Mouse (Mus musculus) Patski (cell line): ENCODE data around the gene Foxo1. TPM values are rescaled to one million over a fixed set of nuclear protein-coding genes. Genes with fewer than 3 reads are reported as not detected.

Experiments used
- ATAC-seq: fragments of 100-300 bp; one replicate; pipeline ENCODE4 v1.8.0; 2021
- CTCF ChIA-PET: fragments of 350-600 bp; sonication (Branson Sonifier 250); formaldehyde crosslinking; loops from one replicate; lab custom pipeline; 2022; ENCODE audit warnings: inconsistent platforms; lab: Charles Lee
- POLR2A ChIA-PET: fragments of 350-600 bp; sonication (Branson Sonifier 250); formaldehyde crosslinking; loops from one replicate; lab custom pipeline; 2022; ENCODE audit warnings: antibody characterized with exemption, inconsistent platforms; lab: Charles Lee
- DNase-seq: peaks from one replicate; pipeline ENCODE4 v3.0.0-alpha.2; 2011; ENCODE audit warnings: low read depth, low spot score
- H3K27me3 ChIP-seq: fragments of 371-371 bp; one replicate; pipeline ENCODE4 v1.5.1; 2021
- CTCF ChIP-seq: fragments of 100-300 bp; IDR thresholded peaks from one replicate; pipeline ENCODE4 v1.5.1; 2021
- in situ Hi-C: fragments of 300-500 bp; cut with MboI; formaldehyde crosslinking; loops from 3 replicates; pipeline ENCODE4 v1.11.1; 2018; ENCODE audit warnings: low pct_unique_long_range_greater_than_20kb, mixed read lengths
- polyA plus RNA-seq: library from polyadenylated mRNA; unstranded; gene quantifications from one replicate; pipeline ENCODE4 v1.2.3, GENCODE M21; 2021

Gene Foxo1
- polyA plus RNA-seq, 1 experiment from 2014 or later = 15.5 TPM

DNA sequence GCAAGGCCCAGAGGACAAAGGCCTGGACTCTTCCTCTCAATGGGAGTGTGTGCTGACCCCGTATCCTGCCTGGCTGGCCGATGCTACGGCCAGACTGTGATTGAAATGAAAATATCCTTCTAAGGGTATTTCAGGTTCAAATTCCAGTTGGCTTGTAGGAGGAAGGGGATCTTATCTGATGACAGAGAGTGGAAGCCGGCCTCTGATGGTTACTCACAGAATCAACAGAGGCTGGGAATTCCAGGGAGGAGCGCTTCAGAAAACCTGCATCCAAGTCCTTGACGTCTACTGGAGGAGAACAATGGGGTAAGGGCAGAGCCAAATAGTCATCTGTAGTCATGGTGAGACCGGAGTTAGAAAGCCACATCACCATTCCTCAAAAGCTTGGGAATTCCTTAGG, 115.2 kb downstream of the Foxo1 start:
- POLR2A ChIA-PET = no interaction called here
- in situ Hi-C loops = no loop called here
- no peak for TF ChIP-seq CTCF
- CTCF ChIA-PET = no interaction called here
- ATAC-seq (no peak), DNase-seq (no peak)
- H3K27me3 ChIP-seq = no peaks in the 10 kb centered on the region

DNA sequence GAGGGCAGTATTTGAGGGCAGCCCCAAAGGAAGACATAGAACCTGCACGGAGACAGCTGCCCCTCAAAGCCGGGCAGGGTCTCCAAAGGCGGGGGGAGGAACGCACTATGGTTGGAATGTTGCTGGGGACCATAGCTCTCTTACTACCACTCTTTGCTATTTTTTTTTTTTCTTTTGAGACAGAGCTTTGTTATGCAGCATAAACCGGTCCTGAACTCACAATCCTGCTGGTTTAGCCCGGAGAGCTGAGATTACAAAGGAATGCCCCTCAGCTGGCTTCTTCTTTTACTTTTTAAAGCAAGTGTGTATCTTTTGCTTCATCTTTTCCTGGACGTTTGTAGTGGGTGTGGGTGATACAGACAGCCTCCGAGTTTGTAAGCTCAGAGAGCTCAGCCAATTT, 118.2 kb downstream of the Foxo1 start:
- POLR2A ChIA-PET = interaction anchor here (0.9 kb wide), 1 partner anchor 10 kb away, joined by 3 read pairs; no protein-coding TSS in a partner anchor
- CTCF ChIA-PET = no interaction called here
- in situ Hi-C loops = no loop called here
- DNase-seq (no peak), ATAC-seq (no peak)
- H3K27me3 ChIP-seq = no peaks in the 10 kb centered on the region
- no peak for TF ChIP-seq CTCF

DNA sequence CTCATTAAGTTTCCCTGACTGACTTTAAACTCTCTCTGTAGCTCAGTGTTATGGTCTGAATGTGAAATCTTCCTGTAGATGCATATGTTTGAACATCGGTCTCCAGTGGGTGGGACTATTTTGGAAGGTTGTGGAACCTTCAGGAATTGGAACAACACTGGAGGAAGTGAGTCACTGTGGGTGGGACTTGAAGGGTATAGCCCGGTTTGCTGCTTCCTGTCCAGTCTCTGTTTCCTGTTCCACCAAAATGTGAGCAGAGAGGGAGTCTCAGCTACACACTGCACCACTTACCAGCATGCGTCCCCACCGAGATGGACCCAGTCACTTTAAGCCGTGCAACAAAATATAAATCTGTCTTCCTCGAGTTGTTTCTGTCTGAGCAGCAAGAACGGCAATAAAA, 122.2 kb downstream of the Foxo1 start:
- ChIA-PET CTCF (interaction anchor here (1.3 to 2.3 kb wide), 3 partner anchors 10 to 369 kb away, joined by 3 to 5 read pairs (median 3); no protein-coding TSS in a partner anchor), POLR2A (no interaction called here)
- no peaks in the 10 kb centered on the region for H3K27me3 ChIP-seq
- TF ChIP-seq CTCF = no peak
- in situ Hi-C loops = no loop called here
- DNase-seq = no peak
- no peak for ATAC-seq

DNA sequence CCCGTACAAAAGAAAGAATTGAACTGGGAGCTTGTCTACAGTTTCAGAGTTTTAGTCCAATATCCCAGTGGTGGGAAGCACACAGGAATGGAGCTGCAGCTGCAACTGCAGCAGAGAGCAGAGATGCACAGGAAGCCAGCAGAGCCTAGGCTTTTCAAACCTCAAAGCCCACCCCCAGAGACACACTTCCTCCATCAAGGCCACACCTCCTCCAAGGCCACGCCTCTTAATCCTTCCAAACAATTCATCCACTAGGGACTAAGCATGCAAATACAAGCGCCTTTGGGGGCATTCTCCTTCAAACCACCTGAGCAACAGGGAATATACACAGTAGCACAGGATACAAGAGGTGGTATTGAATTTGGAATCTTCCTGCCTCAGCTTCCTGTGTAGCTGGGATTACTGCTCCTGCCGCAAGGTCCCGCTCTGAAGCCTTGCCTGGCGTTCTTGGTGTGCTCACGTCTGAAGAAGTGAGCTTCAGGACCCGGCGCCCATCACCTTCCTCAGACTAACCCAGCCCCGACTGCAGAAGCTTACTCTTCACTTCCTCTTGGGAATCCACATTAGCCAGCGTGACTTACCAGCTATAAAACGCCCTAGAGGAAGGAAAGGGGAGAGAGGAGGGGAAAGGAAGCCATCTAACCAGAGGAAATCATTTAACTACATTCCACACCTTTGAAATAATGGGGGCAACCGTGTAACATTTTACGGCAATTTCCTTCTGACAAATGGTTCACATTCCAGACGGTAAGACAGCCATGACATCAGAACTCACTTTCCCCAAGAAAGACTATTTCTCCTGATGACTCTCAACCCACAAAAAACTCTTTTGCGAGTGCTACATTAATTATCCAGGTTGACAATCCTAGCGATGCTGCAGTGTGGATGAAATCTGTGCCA, 122.9 kb downstream of the Foxo1 start:
- DNase-seq = peak; percentile 67
- POLR2A ChIA-PET = interaction anchor here (0.9 to 1.3 kb wide), 2 partner anchors 14 to 16 kb away, joined by 3 read pairs; no protein-coding TSS in a partner anchor
- CTCF ChIA-PET = interaction anchor here (0.8 to 2.3 kb wide), 7 partner anchors 9 to 453 kb away, joined by 3 to 5 read pairs (median 3); no protein-coding TSS in a partner anchor
- ATAC-seq = peak; percentile 65
- no peak for TF ChIP-seq CTCF
- in situ Hi-C loops = no loop called here
- no peaks in the 10 kb centered on the region for H3K27me3 ChIP-seq

DNA sequence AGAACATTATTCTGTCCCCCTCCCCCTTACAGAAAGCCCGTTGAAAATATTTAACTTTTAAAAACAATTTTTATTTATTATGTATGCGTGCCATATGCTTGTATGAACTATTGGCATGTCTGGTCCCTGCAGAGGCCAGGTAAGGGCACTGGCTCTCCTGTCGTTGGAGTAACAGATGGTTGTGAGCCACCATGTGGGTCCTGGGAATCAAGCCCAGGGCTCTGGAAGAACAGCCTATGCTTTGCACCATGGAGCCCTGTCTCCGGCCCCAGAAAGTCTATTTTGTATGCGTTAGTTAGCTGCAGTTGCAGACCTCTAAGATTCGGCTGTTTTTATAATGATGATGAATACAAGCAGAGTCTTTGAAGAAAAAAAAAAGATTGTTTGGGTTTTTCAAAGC, 123.8 kb downstream of the Foxo1 start:
- ChIA-PET POLR2A (interaction anchor here (0.9 to 1.3 kb wide), 2 partner anchors 15 kb away, joined by 3 read pairs; no protein-coding TSS in a partner anchor), CTCF (interaction anchor here (1.2 to 2.3 kb wide), 4 partner anchors 8 to 452 kb away, joined by 3 to 5 read pairs (median 4); no protein-coding TSS in a partner anchor)
- H3K27me3 ChIP-seq = no peaks in the 10 kb centered on the region
- in situ Hi-C loops = no loop called here
- ATAC-seq (no peak), DNase-seq (no peak)
- TF ChIP-seq CTCF = no peak

DNA sequence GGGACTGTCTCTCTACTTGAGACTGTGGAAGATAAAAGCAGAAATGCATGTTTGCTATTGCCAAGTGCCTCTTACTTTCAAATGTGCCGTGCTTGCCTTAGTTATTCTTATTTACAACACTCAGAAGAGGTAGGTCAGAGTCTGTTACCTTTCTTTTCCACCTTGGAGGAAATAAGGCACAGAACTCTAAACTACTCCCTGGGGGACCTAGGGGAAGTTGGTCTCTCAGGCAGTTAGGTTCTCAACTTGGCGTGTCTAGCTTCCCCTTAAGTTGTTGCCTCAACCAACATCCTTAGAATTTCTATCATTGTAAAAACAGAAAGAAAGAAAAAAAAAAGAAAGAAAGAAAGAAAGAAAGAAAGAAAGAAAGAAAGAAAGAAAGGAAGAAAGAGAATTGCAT, 124.4 kb downstream of the Foxo1 start:
- ATAC-seq (no peak), DNase-seq (no peak)
- TF ChIP-seq CTCF = no peak
- POLR2A ChIA-PET = interaction anchor here (0.7 kb wide), 1 partner anchor 1479 kb away, joined by 3 read pairs; no protein-coding TSS in a partner anchor
- in situ Hi-C loops = no loop called here
- H3K27me3 ChIP-seq = no peaks in the 10 kb centered on the region
- CTCF ChIA-PET = interaction anchor here (1.0 to 2.0 kb wide), 3 partner anchors 15 to 61 kb away, joined by 3 to 5 read pairs (median 3); no protein-coding TSS in a partner anchor

DNA sequence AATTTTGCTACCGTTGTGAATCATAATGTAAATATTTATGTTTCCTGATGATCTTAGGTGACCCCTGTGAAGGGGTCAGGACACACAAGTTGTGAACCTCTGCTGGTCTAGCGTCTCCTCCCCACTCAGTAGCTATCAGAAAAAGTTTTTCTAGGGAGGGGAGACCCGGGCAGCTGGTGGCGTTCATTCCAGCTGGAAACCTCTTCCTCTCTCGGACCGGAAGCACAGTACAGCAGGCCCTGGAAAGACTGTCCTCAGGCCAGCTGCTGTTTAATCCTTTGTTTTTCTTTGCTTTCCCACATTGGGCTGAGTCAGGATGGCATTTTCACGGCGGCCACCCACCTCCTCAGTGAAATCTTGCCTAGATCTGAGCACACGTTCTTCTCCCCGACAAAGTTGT, 125.0 kb downstream of the Foxo1 start:
- ATAC-seq = no peak
- ChIA-PET CTCF (interaction anchor here (1.0 to 1.3 kb wide), 2 partner anchors 55 to 61 kb away, joined by 3 read pairs; no protein-coding TSS in a partner anchor), POLR2A (interaction anchor here (0.7 kb wide), 1 partner anchor 1479 kb away, joined by 3 read pairs; no protein-coding TSS in a partner anchor)
- no peak for DNase-seq
- no peak for TF ChIP-seq CTCF
- H3K27me3 ChIP-seq = no peaks in the 10 kb centered on the region
- in situ Hi-C loops = no loop called here

DNA sequence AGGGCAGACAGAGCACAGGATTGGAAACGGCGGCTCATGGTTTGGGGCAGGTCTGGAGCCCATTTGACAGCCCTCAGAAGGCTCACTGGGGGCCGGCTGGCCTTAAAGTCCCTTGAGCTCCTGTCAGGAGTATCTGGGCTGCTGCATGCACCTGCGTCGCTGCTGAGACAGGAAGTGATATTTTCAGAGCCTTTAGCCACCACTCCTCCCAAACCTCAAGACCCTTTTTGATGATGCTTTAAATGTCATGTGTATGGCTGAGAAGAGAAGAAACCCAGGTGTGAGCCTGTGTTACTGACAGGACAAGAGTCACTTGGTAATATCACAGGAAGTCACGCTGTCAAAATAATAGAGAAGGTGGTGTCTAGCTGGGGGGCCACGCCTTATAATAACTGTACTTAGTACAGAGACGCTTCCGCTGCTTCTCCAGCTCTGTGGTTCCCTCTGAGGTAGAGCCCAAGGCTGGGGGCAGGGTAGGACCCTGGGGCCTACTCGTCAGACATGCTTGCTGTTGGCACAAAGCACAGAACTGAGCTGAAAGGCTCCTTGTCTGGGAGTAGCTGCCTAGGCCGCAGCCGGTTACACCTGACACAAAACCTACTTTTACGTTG, 128.1 kb downstream of the Foxo1 start:
- DNase-seq (no peak), ATAC-seq (no peak)
- CTCF ChIA-PET = interaction anchor here (0.7 kb wide), 1 partner anchor 87 kb away, joined by 3 read pairs; no protein-coding TSS in a partner anchor
- POLR2A ChIA-PET = no interaction called here
- no peak for TF ChIP-seq CTCF
- in situ Hi-C loops = no loop called here
- no peaks in the 10 kb centered on the region for H3K27me3 ChIP-seq

DNA sequence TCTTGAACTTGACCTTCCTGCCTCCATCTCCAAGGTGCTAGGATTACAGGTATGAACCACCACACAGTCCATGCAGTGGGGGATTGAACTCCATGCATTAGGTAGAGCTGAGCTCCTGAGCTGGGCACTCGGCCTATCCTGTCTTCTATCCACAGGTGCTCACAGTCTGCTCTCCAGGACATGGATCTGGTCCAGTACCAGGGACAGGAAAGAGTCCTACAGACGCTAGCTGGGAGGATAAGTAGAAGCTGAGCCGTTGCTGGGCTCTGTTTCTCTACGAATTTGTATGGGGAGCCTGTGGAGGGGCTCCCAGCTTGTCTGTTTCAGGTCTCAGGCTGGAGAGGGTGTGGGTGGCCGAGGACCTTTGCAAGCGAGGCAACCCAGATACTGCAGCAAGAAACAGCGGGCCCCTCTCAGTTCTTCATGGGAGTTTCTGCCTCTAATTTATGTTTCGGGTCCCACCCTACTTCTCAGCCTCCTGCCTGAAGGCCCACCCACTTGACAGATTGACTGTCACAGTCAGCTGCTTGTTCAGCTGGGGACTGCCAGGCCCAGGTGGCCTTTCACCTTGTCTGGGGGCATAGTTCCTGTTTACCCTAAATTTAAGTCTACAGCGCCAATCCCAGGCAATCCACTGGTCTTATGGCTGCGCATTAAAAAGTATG, 128.9 kb downstream of the Foxo1 start:
- no peak for TF ChIP-seq CTCF
- DNase-seq (no peak), ATAC-seq (no peak)
- in situ Hi-C loops = no loop called here
- POLR2A ChIA-PET = no interaction called here
- CTCF ChIA-PET = interaction anchor here (0.6 to 1.1 kb wide), 2 partner anchors 11 to 55 kb away, joined by 3 read pairs; no protein-coding TSS in a partner anchor
- H3K27me3 ChIP-seq = no peaks in the 10 kb centered on the region

DNA sequence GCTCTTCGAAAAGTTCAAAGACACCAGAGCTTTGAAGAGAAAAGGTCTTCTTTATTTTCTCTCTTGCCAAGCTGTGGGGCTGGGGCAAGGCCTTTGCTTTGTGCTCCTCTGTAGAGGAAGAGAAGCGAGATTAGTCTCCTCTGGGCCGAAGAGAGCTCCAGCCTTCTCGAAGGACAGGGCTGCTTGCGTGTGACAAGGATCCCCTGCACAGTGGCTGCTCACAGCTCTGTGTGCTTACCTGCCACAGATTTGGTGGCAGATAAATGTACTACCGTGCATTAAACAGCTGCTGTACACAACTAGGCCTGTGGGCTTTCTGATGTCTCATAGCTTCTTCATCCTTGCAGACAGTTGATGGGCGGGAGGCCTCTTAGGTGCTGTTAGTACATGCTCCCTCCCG, 129.8 kb downstream of the Foxo1 start:
- no peaks in the 10 kb centered on the region for H3K27me3 ChIP-seq
- no peak for DNase-seq
- POLR2A ChIA-PET = interaction anchor here (0.6 kb wide), 1 partner anchor 11 kb away, joined by 3 read pairs; no protein-coding TSS in a partner anchor
- TF ChIP-seq CTCF = no peak
- no peak for ATAC-seq
- in situ Hi-C loops = no loop called here
- CTCF ChIA-PET = interaction anchor here (1.1 kb wide), 1 partner anchor 56 kb away, joined by 3 read pairs; no protein-coding TSS in a partner anchor
